In the genomic region with DNA sequence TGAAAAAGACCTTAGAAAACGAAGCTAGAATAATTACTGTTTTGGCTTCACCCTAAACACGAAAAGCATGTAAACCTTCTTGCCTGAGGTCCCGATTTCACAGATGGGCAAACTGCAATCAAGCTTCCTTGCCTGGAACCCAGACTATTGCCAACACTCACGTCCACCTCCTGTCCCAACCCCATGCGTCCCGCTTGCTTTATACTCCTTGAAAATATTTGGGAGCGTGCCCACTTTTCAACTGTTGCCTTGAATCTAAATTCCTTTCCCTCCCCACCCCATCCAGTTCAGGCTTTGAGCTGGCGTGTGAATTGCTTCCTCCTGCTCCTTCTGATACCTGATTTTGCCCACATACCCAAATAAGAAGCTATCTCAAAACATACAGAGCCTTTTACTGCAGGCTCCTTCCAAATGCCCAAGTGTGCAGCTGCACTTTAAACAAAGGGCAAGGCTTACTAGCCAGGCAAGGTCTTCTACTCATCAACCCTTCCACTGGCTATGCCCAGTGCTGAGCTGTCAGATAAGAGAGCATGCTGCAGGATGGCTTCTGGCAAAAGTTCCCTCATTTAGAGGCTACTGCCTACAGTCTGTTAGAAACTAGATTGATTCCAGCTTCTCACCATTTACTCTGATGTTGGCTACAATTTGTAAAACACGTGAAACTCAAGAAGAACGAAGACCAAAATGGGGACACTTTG, we compare ENCODE assay signal across 17 mouse cellular contexts. TPM values are rescaled to one million over a fixed set of nuclear protein-coding genes. Genes with fewer than 3 reads are reported as not detected.
DNase-seq lines count a peak whose midpoint lies in the region; ATAC-seq lines count a peak whose summit lies in the region.
"Had no signal": no experiment of that assay in that cellular context is flagged by ENCODE, and none has a peak within 500 bp of the region (broad histone marks: within the 10 kb centered on the region; RNA-seq: fewer than 3 reads in every experiment).

No protein-coding gene starts in this region.

- H3K4me1 ChIP-seq in neural tube, embryonic 12.5 days: peaks cover 12% of the 10 kb centered on the region
- H3K4me1 ChIP-seq in hindbrain, embryonic 13.5 days (replicated peaks): peaks cover 28% of the 10 kb centered on the region
- no peaks in the 10 kb centered on the region for H3K4me1 ChIP-seq in intestine, embryonic 15.5 days (replicated peaks)
- H3K4me1 ChIP-seq: embryonic facial prominence, embryonic 12.5 days; limb, embryonic 15.5 days; lung, embryonic 15.5 days; megakaryocyte, embryonic 14.5 days had no signal

- no peak overlapping the region for H3K27ac ChIP-seq in neural tube, embryonic 12.5 days
- peak overlapping the region; percentile 1; the same call in 1 of the 2 replicates for H3K27ac ChIP-seq in hindbrain, embryonic 13.5 days
- no peak overlapping the region for H3K27ac ChIP-seq in intestine, embryonic 15.5 days
- H3K27ac ChIP-seq: embryonic facial prominence, embryonic 12.5 days; left cerebral cortex, adult 2 months; limb, embryonic 15.5 days; lung, embryonic 15.5 days had no signal

- H3K4me3 ChIP-seq in neural tube, embryonic 12.5 days: no peak overlapping the region
- H3K4me3 ChIP-seq in hindbrain, embryonic 13.5 days: no peak overlapping the region
- no peak overlapping the region for H3K4me3 ChIP-seq in intestine, embryonic 15.5 days (replicated peaks)
- H3K4me3 ChIP-seq: embryonic facial prominence, embryonic 12.5 days; left cerebral cortex, adult 2 months; limb, embryonic 15.5 days; lung, embryonic 15.5 days; megakaryocyte, embryonic 14.5 days had no signal

- no peaks in the 10 kb centered on the region for H3K27me3 ChIP-seq in neural tube, embryonic 12.5 days (replicated peaks)
- no peaks in the 10 kb centered on the region for H3K27me3 ChIP-seq in hindbrain, embryonic 13.5 days
- no peaks in the 10 kb centered on the region for H3K27me3 ChIP-seq in intestine, embryonic 15.5 days (replicated peaks)
- H3K27me3 ChIP-seq: CH12.LX; embryonic facial prominence, embryonic 12.5 days; limb, embryonic 15.5 days; lung, embryonic 15.5 days; megakaryocyte, embryonic 14.5 days had no signal

- WGBS in neural tube, embryonic 12.5 days: 68% methylated on average over 10 of the region's 10 CpGs
- WGBS in hindbrain, embryonic 13.5 days: 47% methylated on average over 10 of the region's 10 CpGs
- WGBS in intestine, embryonic 15.5 days: 70% methylated on average over 10 of the region's 10 CpGs

- H3K9ac ChIP-seq in neural tube, embryonic 12.5 days: no peak overlapping the region
- H3K9ac ChIP-seq in hindbrain, embryonic 13.5 days: no peak overlapping the region
- no peak overlapping the region for H3K9ac ChIP-seq in intestine, embryonic 15.5 days
- H3K9ac ChIP-seq: embryonic facial prominence, embryonic 12.5 days; limb, embryonic 15.5 days; lung, embryonic 15.5 days had no signal

- ATAC-seq in neural tube, embryonic 12.5 days (ENCODE audit: low FRiP score, low read depth): peak; percentile 66
- ATAC-seq in hindbrain, embryonic 13.5 days (ENCODE audit: low FRiP score): peak; percentile 71
- no peak for ATAC-seq in intestine, embryonic 15.5 days
- ATAC-seq: intestine, postnatal 0 days had no signal

- no peak for DNase-seq in neural tube, embryonic 10.5 days (ENCODE audit: extremely low spot score, low spot score)
- peak; percentile 53 for DNase-seq in cerebellum, adult 9-10 months
- peak; percentile 49 for DNase-seq in testis, postnatal 10 days (ENCODE audit: low spot score)
- no peak for DNase-seq in ovary, postnatal 14 days (ENCODE audit: low spot score)
- DNase-seq: heart, adult 18-20 months; heart, postnatal 10 days; kidney, postnatal 4 days had no signal

- H3K9me3 ChIP-seq in neural tube, embryonic 12.5 days: no peaks in the 10 kb centered on the region
- no peaks in the 10 kb centered on the region for H3K9me3 ChIP-seq in hindbrain, embryonic 13.5 days
- H3K9me3 ChIP-seq in intestine, embryonic 15.5 days: no peaks in the 10 kb centered on the region
- H3K9me3 ChIP-seq: embryonic facial prominence, embryonic 12.5 days; limb, embryonic 15.5 days; lung, embryonic 15.5 days; megakaryocyte, embryonic 14.5 days had no signal

- H3K36me3 ChIP-seq in neural tube, embryonic 12.5 days: no peaks in the 10 kb centered on the region
- no peaks in the 10 kb centered on the region for H3K36me3 ChIP-seq in hindbrain, embryonic 13.5 days
- no peaks in the 10 kb centered on the region for H3K36me3 ChIP-seq in intestine, embryonic 15.5 days
- H3K36me3 ChIP-seq: embryonic facial prominence, embryonic 12.5 days; limb, embryonic 15.5 days; lung, embryonic 15.5 days had no signal

- H3K4me2 ChIP-seq in neural tube, embryonic 12.5 days (replicated peaks): no peak overlapping the region
- 0 out of 2 replicates have a peak overlapping the region, but pooled peaks have one; percentile 19 for H3K4me2 ChIP-seq in hindbrain, embryonic 13.5 days
- no peak overlapping the region for H3K4me2 ChIP-seq in intestine, embryonic 15.5 days (replicated peaks)
- H3K4me2 ChIP-seq: embryonic facial prominence, embryonic 12.5 days; limb, embryonic 15.5 days; lung, embryonic 15.5 days had no signal

RNA-seq across cellular contexts. Expression of gene Ctnna2, which starts 8.8 kb away (rescaled TPM):
- 77.8 and 85.1 TPM in 2 replicates for polyA plus RNA-seq in neural tube, embryonic 12.5 days (2016; fragmentation: Nextera tagmentation; extraction: Ambion mirVana)
- polyA plus RNA-seq in hindbrain, embryonic 13.5 days (2015; fragmentation: Nextera tagmentation; extraction: Ambion mirVana): 136 TPM in 2 replicates
- 5.5 and 7.2 TPM in 2 replicates for polyA plus RNA-seq in intestine, embryonic 15.5 days (2015; fragmentation: Nextera tagmentation; extraction: Ambion mirVana)

Comparison
In these comparisons a context has a peak if more than half of its experiments do, and no peak if none do; other contexts are left out.
1. DNase-seq: peak in cerebellum, adult 9-10 months (single experiment) and testis, postnatal 10 days (single experiment); none in neural tube, embryonic 10.5 days (single experiment) and ovary, postnatal 14 days (single experiment).